Mouse (Mus musculus) cerebellum, adult 8-10 months (tissue): Measurements from ENCODE around the gene Prex1.
A peak's percentile ranks its signal among the peaks of the same experiment; 100 is the strongest.
"Not testable (repeated sequence)": the region's sequence is repeated elsewhere in the genome, so short reads cannot be mapped to it uniquely, and the experiment has no call there.

Experiments
- DNase-seq: peaks from one replicate; pipeline ENCODE4 v3.0.0; 2022

The Prex1 gene

DNA sequence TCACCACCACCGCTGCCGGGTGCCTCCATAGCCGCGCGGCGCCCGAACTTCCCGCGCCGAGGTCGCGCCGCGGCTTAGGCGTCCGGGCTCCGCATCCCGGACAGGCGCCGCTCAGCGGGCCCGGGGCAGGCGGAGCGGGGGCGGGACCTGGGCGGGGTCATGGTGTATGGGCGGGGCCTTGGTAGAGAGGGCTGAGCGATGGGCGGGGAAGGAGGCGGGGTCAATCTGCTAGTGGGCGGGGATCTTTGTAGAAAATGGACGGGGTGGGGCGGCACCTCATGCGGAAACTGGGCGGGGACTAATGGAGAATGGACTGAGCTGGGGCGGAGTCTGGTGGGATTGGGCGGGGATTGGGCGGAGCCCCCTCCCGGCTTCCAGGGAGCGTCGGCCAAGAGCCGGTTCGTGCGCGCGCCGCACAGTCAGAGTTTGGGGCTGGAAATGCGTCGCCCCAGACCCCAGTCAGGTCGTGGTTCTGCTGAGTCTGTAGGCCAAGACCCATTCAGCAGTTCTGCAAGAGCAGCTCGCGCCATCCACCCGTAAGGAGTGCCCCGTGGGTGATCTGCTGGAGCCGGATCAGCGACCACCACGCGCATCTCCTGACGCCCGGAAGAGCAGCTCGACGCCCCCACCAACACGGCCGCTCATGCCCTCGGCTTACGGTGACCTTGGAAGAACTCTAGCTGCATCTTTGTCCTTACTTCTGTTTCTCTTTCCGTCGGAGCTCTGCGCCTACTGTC lies at the start of gene Prex1:
Prex1 (minus strand) TSS at position 143 of the 737 bp plus-strand sequence.
- DNase-seq: peak; percentile 92

DNA sequence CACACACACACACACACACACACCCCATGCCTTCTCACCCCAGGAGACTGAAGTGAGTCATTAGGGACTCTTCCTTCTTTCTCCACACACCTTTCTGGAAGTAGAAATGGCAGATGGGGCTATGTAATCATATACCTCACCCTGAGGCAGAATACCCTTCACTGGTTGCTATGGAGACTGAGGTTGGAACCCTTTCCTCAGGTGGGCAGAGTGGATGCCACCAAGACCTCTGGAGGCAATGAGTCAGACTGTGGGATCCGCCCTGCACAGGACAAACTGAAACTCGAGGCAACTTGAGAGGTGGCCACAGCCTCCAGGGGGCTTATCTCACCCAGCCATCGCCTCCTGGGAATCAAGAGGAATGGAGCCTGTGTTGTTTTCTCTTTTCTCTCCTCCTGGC lies 44.3 kb upstream of the Prex1 start:
- no peak for DNase-seq

DNA sequence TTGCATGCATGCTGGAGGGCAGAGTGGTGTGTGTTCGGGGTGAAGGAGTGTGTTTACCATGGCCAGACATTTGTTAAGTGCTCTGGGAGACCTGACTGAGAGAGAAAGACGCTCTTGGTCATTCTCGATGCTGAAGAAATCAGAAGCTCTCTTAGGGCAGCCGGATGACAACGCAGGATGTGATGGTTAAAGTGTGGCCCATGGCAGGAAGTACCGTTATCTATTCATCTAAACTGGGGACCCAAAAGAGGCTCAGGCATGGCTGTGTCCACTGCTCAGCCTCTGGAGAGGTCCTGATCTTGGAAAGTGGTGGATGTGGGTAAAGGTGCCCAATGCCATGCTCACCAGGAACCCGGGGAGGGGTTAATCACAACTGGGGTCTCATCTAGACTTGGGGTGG lies 41.1 kb upstream of the Prex1 start:
- DNase-seq: no peak

DNA sequence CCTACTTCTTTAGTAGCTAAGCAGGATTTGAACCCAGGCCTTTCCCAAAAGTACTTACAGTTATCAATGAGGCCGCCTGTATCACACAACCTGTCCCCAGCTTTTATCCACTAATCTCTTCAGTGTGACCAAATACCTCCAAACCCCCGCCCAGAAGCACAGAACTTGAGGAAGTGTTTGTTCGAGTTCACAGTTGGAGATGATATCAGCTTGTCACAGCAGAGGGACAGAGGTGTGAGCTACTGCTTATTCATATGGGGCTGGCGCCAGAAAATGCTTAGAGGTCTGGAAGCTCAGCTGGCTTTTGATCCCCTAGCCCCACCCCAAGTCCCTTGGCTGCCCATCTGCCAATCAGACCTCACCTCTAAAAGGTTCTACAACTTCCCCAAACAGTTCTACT lies 40.6 kb upstream of the Prex1 start:
- no peak for DNase-seq

DNA sequence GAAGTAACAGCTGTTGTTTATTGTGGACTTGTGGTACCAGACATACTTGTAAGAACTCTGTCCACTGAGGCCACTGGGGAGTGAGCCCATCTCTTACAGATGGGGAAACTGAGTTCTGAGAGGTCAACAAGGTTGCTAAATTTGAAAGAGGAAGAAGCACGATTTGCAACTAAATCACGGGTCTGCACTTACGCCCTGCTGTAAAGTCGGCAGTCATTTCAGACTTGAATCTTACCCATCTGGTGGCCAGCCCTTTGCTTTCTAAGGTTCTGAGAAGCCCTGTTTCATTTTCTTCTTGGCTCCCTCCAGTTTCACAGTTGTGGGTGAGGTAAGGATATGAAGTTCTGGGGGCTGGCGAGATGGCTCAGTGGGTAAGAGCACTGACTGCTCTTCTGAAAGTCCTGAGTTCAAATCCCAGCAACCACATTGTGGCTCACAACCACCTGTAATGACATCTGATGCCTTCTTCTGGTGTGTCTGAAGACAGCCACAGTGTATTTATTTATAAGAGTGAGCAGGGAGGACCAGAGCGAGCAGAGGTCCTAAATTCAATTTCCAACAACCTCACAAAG lies 37.1 kb upstream of the Prex1 start:
- DNase-seq: no peak

DNA sequence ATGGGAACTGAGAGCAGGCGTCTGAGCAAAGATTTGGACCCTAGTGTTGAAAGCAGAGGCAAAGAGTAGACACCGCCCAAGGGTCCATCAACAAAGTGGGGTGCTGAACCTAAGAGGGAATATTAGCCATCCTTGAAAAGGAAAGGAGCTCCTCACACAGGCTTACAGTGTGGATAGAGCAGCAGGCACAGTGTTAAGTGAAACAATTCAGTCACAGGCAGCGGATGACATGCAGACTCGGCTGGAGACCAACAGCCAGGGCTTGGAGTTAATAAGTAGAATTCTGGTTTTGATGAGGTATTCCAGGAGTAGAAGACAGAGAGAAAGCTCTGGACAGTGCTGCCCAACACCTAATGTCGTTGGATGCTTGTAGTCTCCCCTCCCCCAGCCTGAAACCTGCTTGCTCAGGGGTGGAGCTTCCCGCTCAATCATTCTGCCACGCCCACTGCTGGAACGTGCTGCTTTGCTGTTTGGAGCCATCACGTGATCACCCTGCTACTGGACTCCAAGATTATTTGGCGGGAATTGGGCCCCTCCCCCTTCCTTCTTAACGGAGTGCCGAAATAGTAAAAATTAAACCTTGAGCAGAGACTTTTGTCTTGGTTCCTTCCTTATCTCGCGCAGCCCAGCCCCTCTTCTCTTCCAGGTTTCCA lies 32.8 kb upstream of the Prex1 start:
- DNase-seq: not testable (repeated sequence)

DNA sequence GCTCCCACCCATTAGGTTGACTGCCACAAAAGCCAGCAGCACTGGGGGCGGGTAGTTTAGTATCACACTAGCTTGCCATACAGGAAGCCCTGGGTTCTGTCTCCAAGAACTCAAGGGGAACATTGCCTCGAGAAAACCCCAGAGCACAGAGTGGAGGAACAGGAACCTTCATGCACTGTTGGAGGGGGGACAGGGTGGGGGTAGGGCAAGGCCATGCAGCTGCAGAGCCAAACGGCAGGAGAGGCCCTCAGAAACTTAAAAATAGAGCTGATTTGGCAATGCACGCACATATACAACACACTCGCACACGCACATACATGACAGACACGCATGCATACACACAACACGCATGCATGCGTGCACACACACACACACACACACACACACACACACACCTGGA lies 32.2 kb upstream of the Prex1 start:
- no peak for DNase-seq

DNA sequence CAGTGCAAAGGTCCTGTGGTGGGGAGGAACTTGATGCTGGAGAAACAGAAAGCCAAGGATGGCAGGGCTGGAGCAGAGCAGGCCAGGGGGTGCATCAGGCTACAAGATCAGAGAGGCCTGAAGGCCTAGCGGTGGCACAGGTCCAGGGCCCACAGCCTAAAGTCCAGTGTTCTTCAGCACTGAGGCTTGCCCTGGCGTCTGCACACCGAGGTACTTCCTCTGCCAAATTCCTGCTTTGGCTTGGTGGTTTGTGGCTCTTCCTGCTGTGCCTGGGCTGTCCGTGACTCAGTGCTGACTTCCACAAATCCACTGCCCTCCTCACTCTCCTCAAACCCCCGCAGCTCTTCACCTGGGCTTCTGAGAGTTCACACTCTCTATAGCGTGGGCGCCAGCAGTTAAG lies 30.8 kb upstream of the Prex1 start:
- no peak for DNase-seq

DNA sequence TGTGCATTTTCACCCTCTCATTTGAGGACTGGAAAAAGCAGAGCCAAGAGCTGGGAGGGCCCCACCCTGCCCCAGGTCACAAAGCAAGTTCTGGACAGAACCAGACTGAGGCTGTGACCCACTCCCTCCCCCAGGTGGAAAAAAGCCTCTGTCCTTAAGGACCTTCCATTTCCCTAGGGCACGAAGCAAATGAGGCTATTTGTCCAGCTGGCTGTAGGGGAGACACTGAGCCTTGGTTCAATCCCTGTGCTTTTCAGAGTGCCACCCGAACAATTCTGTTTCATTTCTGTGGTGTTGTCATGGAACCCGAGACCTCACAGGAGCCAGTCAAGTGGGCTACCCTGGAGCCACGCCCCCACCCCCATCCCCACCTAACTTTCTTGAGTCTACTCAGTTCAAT lies 29.9 kb upstream of the Prex1 start:
- no peak for DNase-seq

DNA sequence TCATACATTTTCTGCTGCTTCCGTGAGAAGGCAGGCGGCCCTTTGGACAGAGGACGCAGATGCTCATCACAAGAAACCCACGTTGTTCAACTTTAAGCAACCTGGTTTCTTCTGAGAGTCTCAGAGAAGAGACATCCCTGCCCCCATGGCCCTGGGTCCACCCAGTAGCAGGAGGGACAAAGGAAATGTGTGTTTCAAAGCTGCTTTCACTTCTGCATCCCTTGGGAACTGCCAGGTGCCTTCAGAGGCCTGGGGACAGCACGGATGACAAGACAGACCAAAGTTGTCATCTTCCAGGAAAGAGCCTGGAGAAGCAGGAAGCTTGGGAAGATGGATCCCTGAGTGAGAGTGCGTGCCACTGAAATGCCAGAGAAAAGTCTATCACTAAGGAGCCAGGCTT lies 27.8 kb upstream of the Prex1 start:
- no peak for DNase-seq

DNA sequence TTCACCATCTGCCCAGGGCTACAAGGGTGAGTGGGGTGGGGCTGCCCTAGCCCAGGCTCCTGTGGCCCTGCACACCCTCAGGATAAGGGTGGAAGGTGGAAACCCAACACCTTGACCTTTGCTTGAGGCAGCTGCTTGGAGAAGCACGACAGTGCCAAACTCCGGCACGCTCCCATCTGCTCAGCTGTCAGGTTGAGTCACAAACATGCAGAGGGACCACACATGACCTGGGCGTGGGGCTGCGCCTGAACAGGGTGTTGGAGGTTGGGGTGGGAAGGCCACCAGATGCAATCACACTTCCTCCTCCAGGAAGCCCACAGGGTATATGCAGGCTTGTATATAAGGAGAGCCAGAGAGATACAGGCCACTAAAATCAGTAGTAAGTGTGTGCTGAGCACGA lies 26.8 kb upstream of the Prex1 start:
- no peak for DNase-seq

DNA sequence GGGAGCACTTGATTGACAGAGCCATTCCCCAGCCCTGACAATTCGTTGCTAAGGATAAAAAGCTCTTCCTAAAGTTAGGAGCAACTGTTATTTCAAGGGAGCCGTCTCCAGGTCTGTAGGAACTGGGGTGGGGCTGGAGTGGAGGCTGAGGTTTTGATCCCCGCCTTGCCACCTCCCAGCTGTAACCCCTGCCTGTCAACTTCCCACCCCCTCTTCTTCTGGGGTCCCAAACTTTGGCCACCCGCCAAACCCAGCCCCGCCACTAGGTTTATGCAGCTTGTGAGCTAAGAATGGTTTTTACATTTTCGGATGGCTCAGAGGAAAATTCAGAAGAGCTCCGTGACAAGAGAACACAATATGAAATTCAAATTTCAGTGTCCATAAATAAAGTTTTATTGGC lies 23.7 kb upstream of the Prex1 start:
- no peak for DNase-seq

DNA sequence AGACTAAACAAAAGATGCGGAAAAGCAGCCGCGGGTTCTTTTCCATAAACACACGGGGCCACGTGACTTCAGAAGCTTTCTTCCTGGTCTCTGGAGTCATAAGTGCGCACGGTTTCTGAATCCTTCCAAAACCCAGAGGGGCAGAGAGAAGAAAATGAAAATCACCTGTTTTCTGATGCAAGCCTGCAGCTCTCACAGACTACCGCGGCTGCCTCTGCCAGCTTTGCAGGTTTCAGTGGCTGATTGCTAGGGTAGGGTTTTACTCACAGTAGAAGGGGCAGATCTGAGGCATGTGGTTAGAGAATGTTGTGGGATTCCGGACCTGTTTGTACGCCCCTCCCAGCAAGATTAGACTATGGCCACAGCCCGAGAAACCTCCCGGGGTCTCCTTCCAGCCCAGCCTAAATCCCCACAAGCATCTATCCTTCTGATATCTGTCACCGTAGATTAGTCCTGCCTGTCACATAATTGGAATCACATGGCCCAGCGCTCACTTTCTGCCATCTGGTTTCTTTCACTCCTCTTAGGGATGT lies 21.9 kb upstream of the Prex1 start:
- DNase-seq: no peak

DNA sequence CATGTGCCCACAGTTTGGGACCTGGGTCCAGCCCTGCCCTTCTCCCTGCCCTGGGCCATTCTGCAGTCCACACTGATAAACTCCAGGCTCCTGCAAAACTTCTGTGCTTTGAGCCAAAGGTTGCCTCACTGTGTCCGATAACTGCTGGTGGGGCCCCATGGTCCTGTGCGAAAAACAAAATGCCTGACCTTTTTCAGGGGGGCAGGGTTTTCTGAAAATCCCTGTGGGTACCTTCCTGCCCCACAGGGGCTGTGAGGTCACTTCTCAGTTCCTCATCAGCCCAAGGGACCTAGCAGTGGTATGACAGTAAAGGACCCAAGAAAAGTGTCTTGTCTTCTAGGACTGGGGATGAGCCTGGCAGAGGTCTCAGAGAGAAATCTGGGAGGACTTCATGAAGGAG lies 19.2 kb upstream of the Prex1 start:
- DNase-seq: no peak

DNA sequence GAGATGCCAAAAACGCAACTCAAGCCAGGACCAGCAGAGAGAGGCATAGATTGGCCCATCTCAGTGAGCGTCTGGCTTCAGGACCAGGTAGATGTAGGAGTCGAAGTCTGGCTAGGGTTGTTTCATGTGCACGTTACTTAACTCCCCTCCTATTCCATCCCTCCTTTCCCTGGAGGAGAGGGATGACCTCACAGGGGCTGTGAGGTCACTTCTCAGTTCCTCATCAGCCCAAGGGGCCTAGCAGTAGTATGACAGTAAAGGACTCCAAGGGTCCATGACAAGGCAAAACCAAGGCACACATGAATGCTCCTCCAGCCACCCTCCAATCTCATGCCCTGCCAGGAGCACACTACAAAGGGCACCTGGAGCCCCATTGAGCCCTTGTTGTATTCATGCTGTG lies 18.5 kb upstream of the Prex1 start:
- no peak for DNase-seq

DNA sequence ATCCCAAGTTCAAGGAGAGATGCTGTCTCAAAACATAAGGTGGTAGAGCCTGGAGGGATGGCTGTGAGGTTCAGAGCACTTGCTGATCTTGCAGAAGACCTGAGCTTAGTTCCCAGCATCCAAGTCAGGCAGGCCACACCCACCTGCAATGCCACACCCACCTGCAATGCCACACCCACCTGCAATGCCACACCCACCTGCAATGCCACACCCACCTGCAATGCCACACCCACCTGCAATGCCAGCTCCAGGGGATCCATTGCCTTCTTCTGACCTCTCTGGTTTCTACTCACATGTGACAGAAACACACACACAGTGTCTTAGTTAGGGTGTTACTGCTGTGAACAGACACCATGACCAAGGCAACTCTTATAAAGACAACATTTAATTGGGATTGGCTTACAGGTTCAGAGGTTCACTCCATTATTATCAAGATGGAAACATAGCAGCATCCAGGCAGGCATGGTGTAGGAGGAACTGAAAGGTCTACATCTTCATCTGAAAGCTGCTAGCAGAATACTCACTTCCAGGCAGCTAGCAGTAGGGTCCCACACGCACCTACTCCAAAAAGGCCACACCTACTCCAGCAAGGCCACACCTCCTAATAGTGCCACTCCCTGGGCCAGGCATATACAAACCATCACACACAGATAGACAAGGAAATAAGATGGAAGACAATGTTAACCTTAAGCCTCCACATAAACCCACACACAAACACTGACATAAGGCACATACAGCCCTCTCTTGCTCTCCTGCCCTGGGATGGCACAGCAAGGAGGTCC lies 17.7 kb upstream of the Prex1 start:
- not testable (repeated sequence) for DNase-seq

DNA sequence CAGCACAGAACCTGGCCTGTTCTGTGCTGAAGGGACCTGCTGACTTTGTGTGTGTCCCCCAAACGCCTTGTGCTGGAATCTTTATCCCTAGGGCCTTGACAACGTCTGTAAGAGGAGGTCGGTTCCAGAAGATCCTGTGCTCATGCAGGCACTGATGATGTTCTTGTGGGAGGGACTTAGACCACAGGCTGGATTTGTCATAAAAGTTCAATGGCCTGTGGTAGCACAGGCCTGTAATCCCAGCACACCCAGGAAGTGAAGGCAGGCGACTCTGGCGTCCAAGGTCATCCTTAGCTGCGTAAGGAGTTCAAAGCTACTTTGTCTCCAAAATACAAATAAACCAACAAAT lies 16.9 kb upstream of the Prex1 start:
- no peak for DNase-seq

DNA sequence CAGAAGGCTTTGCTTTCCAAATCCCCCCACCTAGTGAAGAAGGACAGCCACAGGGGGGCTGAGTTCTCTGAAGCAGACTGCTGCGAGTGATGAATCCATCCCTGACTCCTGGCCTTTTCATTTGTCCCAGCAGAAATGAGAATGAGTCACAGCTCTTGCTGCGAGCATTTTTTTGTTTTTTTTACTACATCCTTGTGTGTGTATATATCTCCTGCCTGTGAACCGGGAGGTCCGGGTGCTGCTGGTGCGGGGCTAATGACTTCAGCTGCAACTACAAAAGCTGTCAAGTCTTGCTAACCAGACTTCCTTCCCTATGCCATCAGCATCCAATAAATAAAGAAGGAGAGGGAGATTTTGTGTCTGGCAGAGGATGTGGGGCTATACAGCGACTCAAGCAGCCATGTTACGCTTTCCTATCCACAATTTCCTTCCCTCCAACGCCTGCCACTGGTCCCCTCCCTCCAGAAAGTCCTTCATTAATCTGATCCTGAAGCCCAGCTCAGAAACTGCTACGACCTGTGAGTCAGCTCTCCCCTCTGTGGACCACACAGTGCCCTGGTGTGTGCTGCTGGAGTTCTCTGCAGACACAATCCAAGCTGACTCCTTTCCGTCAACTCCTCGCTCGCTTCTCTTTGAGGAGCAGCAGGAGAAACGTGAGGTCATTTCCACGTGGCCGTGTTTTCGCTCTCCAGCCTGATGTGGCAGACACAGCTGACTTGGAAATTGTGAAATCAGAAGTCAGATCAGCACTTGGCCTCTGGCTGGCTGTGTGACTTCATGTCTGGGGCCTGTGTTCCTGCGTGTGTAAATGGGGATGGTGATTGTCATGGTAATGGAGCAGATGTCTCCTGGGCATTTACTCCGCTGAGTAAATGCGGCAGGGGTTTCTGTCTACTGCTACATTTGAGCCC lies 16.3 kb upstream of the Prex1 start:
- DNase-seq: no peak

DNA sequence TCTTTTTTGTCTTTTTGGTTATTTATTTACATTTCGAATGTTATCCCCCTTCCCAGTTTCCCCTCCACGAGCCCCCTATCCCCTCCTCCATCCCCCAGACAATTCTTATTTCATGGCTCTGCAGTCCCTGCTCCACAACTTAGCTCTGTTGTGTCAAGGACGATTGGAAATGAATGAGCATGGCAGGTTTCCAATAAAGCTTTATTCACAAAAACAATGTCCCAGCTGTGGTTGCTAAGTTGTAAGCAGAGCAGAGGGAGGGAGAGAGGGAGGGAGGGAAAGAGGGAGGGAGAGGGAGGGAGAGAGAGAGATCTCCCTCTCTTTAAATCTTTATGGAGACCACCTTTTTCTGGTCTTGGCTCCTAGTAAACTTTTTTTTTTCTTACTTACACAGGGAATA lies 15.4 kb upstream of the Prex1 start:
- DNase-seq: no peak

DNA sequence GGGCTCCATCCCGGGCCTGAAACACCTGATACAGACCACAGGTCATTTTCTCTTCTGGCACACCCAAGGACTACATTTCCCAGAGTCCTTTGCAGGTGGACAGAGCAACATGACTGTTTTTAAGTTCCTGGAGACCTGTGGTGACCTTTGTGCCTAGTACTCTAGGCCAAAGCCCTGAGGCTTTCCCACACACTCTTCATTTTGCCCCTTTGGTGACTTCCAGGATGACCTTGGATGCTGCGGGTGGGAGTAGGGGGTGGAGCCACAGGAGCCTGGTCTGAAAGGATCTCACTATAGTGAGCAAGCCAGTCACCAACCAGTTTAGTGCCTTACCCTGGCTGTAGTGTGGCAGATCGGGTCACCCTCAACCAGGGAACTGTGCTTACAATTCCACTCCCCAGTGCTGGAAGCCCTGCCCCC lies 14.6 kb upstream of the Prex1 start:
- DNase-seq: no peak

DNA sequence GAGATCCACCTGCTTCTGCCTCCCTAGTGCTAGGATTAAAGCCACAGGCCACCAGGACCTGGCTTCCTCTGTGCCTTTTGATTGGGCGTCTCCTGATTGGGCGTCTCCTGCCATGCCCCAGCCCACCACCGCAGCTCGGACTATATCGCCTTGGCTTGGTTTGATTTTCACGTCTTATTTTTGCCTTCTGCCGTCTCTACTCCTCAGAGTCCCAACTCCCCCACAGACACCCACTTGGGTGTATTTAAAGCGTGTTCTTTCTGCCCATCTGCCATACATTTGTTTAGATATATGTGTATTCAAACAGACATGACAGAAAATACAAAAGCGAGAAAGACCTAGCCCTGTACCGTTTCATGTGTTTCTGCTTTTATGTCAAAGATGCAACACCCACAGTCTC lies 14.2 kb upstream of the Prex1 start:
- DNase-seq: no peak

DNA sequence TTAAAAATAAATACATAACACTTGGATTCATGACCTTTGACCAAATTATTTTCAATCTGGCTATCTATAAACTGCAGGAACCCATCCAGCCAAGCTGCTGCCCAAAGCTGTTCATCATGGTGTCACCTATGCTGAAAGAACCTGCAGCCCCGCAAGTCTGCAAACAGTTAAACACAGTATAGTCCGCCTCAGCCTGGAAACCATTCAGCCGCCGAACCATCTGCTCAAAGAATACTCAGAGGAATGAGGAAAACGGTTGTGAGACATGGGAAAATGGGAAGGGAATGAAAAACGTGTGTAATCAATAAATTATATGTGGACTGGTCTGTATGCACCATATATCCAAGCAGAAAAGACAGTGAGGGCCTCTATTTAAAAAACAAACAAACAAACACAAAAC lies 13.3 kb upstream of the Prex1 start:
- DNase-seq: no peak

DNA sequence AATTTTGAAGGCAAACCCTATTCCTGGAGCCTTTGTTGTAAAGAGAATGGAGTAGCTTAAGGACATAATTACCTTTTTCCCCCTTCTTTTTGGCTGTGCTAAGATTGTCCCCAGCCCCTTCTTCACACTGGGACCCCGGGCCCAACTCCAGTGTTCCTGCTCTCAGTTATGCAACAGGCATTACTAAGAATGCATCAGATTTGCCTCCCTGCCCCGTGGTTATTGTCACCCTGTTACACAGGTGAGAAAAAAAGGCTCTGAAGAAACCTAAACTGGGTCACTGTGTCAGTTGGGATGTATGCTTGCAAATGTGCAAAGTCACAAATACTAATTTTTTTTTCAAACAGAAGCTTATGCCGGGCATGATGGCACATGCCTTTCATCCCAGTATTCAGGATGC lies 6.8 kb upstream of the Prex1 start:
- no peak for DNase-seq
